Mouse (Mus musculus): ENCODE measurements around the gene Sgsm2.

DNA sequence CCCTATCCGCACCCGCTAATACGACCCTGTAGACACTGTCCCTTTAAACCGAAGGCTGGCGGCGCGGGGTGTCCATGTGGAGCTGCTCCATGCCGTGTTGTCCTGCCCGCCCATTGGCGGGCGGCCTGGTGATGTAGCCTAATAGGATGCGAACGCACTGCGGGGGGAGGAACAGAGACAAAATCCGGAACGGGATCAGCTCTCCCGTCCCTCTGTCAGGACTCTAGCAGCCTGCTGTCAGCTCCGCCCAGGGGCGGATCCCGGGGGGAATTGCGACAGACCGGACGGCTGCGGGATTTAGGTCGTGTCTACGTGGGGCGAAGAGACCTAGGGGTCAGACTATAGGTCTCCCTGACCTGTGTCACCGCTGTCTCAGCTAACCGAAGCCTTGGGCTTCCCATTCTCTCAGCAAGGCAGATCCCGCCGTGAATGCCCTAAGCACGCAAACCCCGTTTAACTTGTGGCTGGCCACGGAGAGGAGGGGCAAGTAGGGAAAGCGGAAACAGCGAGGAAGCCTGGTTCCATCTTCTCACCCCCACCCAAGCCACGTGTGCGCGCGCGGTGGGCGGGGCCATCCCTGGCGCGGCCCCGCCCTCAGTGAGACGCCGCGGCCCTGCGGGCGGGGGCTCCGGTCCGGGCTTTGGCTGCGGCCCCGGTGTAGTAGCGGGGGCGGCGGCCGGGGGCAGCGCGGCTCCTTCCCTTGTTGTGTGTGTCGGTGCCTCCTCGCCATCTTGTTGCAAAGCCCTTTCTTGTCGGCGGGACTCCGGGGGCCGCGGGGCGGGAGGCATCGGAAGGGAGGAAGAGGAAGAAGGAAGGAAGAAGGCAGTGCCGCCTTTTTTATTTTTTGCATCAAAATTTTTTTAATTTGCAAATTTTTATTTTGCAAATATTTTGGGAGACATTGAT is 66.4 kb downstream of the Sgsm2 start, which contains the start of gene Mnt:
- TF ChIP-seq POLR2A (IDR thresholded peaks at IDR 0.05; ENCODE audit: borderline replicate concordance, low read depth, low read length): no peak
- TF ChIP-seq CTCF (IDR thresholded peaks at IDR 0.05; ENCODE audit: low read depth, low read length): no peak
